Mouse (Mus musculus): ENCODE data around the gene Exoc8. TPM values are rescaled to one million over a fixed set of nuclear protein-coding genes. Genes with fewer than 3 reads are reported as not detected.

Gene Exoc8
- polyA plus RNA-seq, 1 experiment from 2014 or later = 8.9 TPM

DNA sequence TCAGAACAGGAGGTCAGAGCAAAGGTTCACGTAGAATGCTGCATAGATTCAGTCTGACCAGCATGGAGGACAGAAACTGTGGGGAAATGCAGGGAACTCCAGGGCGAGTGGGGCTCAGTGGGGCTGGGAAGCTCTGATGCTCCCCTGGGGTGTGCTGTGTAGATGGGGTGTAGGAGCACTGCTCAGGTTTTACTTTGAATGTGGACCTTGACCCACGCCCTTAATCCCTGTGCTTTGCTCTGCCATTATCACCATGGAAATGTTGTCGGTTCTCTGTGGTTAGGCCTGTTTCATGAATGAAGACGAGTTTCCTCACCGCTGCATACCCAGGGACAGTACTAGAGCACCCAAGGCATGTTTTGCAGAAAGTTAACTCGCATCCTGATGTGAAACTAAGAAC lies 26.0 kb downstream of the Exoc8 start:
- H3K4me3 ChIP-seq (ENCODE audit: low read depth, low read length) = no peak overlapping the region
- no peak overlapping the region for H3K4me2 ChIP-seq (replicated peaks; ENCODE audit: low read depth, low read length)
- 89% methylated on average over 7 of the region's 7 CpGs for WGBS
- H3K27me3 ChIP-seq (ENCODE audit: control insufficient read depth, insufficient read depth, low read length) = no peaks in the 10 kb centered on the region
- ATAC-seq (ENCODE audit: insufficient number of reproducible peaks, insufficient read depth, low FRiP score, low read depth) = no peak
- no peaks in the 10 kb centered on the region for H3K4me1 ChIP-seq (ENCODE audit: control insufficient read depth, insufficient read depth, low read length)
- H3K9me3 ChIP-seq (ENCODE audit: control insufficient read depth, low read depth, low read length) = no peaks in the 10 kb centered on the region
- H3K9ac ChIP-seq (replicated peaks; ENCODE audit: low read depth, low read length) = no peak overlapping the region
- peaks cover 43% of the 10 kb centered on the region for H3K36me3 ChIP-seq (ENCODE audit: control insufficient read depth, insufficient read depth, low read length)
- H3K27ac ChIP-seq (ENCODE audit: low read length) = no peak overlapping the region

DNA sequence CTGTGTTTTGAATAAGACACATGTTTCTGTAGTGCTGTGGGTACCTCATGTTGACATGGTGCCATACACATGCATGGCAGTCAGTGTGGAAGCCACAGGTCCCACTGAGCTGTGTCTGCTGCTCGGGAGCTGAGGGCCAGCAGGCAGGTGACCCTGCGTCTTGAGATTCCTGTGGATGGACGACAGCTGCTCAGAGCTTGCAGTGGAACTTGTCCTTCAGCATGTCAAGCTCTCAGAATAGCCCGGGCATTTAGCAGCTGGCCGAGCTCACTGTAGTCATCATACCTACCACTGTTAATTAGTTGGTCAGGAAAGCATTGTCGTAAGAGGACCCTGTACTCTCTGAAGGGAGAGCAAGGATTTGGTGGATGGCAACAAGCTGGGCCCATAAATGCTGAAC lies 27.8 kb downstream of the Exoc8 start:
- no peaks in the 10 kb centered on the region for H3K9me3 ChIP-seq (ENCODE audit: control insufficient read depth, low read depth, low read length)
- H3K27ac ChIP-seq (ENCODE audit: low read length) = no peak overlapping the region
- no peak for ATAC-seq (ENCODE audit: insufficient number of reproducible peaks, insufficient read depth, low FRiP score, low read depth)
- no peak overlapping the region for H3K4me2 ChIP-seq (replicated peaks; ENCODE audit: low read depth, low read length)
- no peaks in the 10 kb centered on the region for H3K27me3 ChIP-seq (ENCODE audit: control insufficient read depth, insufficient read depth, low read length)
- no peak overlapping the region for H3K9ac ChIP-seq (replicated peaks; ENCODE audit: low read depth, low read length)
- peaks cover 29% of the 10 kb centered on the region for H3K36me3 ChIP-seq (ENCODE audit: control insufficient read depth, insufficient read depth, low read length)
- 63% methylated on average over 6 of the region's 6 CpGs for WGBS
- H3K4me3 ChIP-seq (ENCODE audit: low read depth, low read length) = no peak overlapping the region
- H3K4me1 ChIP-seq (ENCODE audit: control insufficient read depth, insufficient read depth, low read length) = no peaks in the 10 kb centered on the region

DNA sequence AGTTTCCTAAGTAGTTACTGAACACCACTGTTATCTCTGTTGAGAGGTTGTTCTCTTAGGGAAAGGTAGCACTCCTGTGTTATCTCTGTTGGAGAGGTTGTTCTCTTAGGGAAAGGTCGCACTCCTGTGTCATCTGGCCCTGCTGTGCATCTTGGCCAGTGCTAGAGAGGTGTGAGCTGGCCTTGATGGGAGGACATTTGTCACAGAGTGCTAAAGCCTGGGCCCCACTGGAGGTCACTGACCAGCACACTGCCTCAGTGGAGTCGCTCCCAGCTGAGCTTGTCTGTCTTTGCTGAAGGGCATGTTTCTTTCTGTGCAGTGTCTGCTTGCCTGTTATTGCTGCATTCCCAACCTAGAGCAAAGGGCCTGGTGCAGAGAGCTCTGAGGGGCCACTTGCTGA lies 30.4 kb downstream of the Exoc8 start:
- Histone ChIP-seq H3K27me3 (ENCODE audit: control insufficient read depth, insufficient read depth, low read length) (no peaks in the 10 kb centered on the region), H3K9me3 (ENCODE audit: control insufficient read depth, low read depth, low read length) (no peaks in the 10 kb centered on the region), H3K4me2 (replicated peaks; ENCODE audit: low read depth, low read length) (no peak overlapping the region), H3K36me3 (ENCODE audit: control insufficient read depth, insufficient read depth, low read length) (peaks cover 5% of the 10 kb centered on the region), H3K27ac (ENCODE audit: low read length) (no peak overlapping the region), H3K4me1 (ENCODE audit: control insufficient read depth, insufficient read depth, low read length) (0 out of 2 replicates have a peak, but pooled peaks cover 3% of the 10 kb centered on the region), H3K4me3 (ENCODE audit: low read depth, low read length) (no peak overlapping the region), H3K9ac (replicated peaks; ENCODE audit: low read depth, low read length) (no peak overlapping the region)
- 60% methylated on average over 2 of the region's 2 CpGs for WGBS
- no peak for ATAC-seq (ENCODE audit: insufficient number of reproducible peaks, insufficient read depth, low FRiP score, low read depth)

DNA sequence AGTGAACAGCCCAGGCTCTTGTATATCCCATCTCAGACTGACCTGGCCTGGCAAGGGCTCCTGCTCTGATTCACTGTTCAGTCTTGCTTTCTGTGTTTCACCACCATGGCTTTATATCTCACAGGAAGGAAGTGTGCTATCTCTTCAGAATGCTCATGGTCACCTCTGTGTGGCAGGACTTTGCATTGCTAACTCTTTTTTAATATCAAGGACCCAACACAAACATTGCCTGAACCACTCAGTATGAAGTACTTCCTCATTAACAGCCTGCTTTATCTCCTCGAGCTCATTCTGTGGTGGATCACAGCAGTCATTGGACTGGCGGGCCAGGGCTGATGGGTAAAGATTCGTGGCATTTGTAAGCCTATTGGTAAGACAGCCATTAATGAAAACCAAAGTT lies 30.8 kb downstream of the Exoc8 start:
- ATAC-seq (ENCODE audit: insufficient number of reproducible peaks, insufficient read depth, low FRiP score, low read depth) = no peak
- Histone ChIP-seq H3K4me2 (replicated peaks; ENCODE audit: low read depth, low read length) (no peak overlapping the region), H3K4me1 (ENCODE audit: control insufficient read depth, insufficient read depth, low read length) (0 out of 2 replicates have a peak, but pooled peaks cover 3% of the 10 kb centered on the region), H3K9me3 (ENCODE audit: control insufficient read depth, low read depth, low read length) (no peaks in the 10 kb centered on the region), H3K36me3 (ENCODE audit: control insufficient read depth, insufficient read depth, low read length) (0 out of 2 replicates have a peak, but pooled peaks cover under 1% of the 10 kb centered on the region), H3K4me3 (ENCODE audit: low read depth, low read length) (no peak overlapping the region), H3K27me3 (ENCODE audit: control insufficient read depth, insufficient read depth, low read length) (no peaks in the 10 kb centered on the region), H3K9ac (replicated peaks; ENCODE audit: low read depth, low read length) (no peak overlapping the region), H3K27ac (ENCODE audit: low read length) (no peak overlapping the region)
- 74% methylated on average over 3 of the region's 3 CpGs for WGBS

DNA sequence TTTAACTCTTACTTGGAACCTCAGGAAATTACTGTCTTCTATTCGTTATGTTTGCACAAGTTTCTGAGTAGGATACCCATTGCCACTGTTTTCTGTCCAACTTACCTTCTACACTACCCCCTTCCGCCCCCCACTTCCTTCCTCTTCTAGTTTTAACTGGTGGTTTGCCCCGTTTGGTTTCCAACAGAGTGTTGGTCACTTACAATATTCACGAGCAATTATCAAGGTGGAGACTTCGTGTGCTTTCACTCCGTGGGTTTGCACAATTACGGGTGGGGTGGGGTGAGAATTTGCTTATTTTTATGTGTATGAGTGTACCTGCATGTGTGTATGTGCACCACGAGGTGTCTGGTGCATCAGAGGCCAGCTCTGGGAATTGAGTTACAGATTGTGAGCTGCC lies 33.8 kb downstream of the Exoc8 start:
- H3K9ac ChIP-seq (replicated peaks; ENCODE audit: low read depth, low read length) = peak overlapping the region; percentile 95
- no peaks in the 10 kb centered on the region for H3K27me3 ChIP-seq (ENCODE audit: control insufficient read depth, insufficient read depth, low read length)
- H3K4me3 ChIP-seq (ENCODE audit: low read depth, low read length) = peak overlapping the region; percentile 96
- H3K27ac ChIP-seq (ENCODE audit: low read length) = peak overlapping the region; percentile 92; the same call in 1 of the 2 replicates
- no peaks in the 10 kb centered on the region for H3K9me3 ChIP-seq (ENCODE audit: control insufficient read depth, low read depth, low read length)
- H3K4me1 ChIP-seq (ENCODE audit: control insufficient read depth, insufficient read depth, low read length) = 0 out of 2 replicates have a peak, but pooled peaks cover 3% of the 10 kb centered on the region
- peak overlapping the region; percentile 83 for H3K4me2 ChIP-seq (replicated peaks; ENCODE audit: low read depth, low read length)
- WGBS = 14% methylated on average over 8 of the region's 8 CpGs
- peaks cover 21% of the 10 kb centered on the region for H3K36me3 ChIP-seq (ENCODE audit: control insufficient read depth, insufficient read depth, low read length)
- no peak for ATAC-seq (ENCODE audit: insufficient number of reproducible peaks, insufficient read depth, low FRiP score, low read depth)

DNA sequence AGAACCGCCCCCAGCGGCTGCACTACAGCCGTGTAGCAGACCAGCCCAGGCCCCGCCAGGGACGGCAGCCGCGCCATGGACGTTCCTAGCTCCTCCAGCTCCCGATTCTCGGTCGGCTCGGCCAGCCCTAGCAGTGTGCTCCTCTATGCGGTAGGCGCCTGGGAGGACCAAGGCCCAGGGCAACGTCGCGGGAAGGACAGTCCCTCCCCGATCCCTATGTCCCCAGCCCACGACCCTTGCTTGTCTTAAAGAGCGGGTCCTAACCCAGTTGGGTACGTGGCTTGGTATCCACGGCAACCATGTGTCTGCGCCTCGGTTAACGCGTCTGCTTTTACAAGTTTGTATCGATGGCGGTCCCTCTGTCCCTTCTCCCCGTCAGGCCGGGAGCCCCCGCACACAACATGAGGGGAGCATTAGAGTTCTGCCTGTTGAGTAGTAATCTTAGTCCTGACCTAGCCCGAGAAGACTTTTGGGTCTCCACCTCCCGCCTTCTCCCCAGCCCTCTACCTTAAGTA lies 34.3 kb downstream of the Exoc8 start:
- Histone ChIP-seq H3K36me3 (ENCODE audit: control insufficient read depth, insufficient read depth, low read length) (peaks cover 25% of the 10 kb centered on the region), H3K9ac (replicated peaks; ENCODE audit: low read depth, low read length) (peak overlapping the region; percentile 95), H3K4me2 (replicated peaks; ENCODE audit: low read depth, low read length) (peak overlapping the region; percentile 83), H3K27me3 (ENCODE audit: control insufficient read depth, insufficient read depth, low read length) (no peaks in the 10 kb centered on the region), H3K27ac (ENCODE audit: low read length) (peak overlapping the region; percentile 92), H3K4me3 (ENCODE audit: low read depth, low read length) (peak overlapping the region; percentile 96), H3K9me3 (ENCODE audit: control insufficient read depth, low read depth, low read length) (no peaks in the 10 kb centered on the region), H3K4me1 (ENCODE audit: control insufficient read depth, insufficient read depth, low read length) (0 out of 2 replicates have a peak, but pooled peaks cover 3% of the 10 kb centered on the region)
- peak; percentile 70; the same call in 1 of the 2 replicates for ATAC-seq (ENCODE audit: insufficient number of reproducible peaks, insufficient read depth, low FRiP score, low read depth)
- WGBS = 0% methylated on average over 31 of the region's 33 CpGs

DNA sequence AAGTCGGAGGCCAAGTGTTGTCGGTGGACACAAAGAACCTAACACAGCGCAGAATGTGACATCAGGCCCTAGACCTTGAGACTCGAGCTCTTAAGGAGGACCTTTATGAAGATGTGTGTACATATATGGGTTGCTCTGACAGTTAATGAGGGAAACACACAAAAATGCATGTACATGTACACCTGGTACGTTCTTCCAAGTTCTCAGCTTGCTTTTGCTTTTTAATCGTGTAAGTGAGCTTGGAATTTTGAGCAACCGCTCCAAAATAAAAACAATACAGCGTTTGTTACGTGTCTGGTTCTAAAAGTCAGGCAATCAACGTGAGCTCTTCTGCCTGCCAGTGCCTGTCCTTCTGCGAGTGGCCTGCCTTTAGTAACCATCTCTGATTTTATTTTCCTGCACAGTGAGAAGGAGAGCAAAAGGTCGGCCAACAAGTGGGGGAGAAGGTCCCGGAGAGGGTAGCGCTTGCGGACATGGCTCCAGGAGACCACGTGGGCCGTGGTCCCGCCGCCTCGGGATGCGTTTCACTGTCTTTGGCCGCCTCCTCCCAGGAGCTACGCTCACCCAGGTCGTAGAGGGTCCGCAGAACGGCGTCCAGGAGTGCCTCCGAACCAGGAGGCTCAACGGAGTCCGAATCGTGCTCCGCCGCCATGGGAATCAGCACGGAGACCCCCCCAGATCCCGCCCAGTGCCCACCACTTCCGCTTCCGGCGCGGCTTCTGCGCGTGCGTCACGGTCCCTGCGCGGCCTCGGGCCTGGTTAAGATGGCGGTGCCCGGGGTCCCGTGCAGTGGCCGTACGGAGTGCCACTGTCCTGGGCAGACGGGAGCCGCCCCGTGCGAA lies 35.0 kb downstream of the Exoc8 start, which contains the start of the genes Gnpat and 2810004N23Rik:
Gene Gnpat, plus strand, starts transcription at position 713 of the 842 bp plus-strand sequence.
Gene 2810004N23Rik, minus strand, starts transcription at position 800 of the 842 bp plus-strand sequence.
- under 1% methylated on average over 55 of the region's 55 CpGs for WGBS
- H3K36me3 ChIP-seq (ENCODE audit: control insufficient read depth, insufficient read depth, low read length) = peaks cover 32% of the 10 kb centered on the region
- H3K4me1 ChIP-seq (ENCODE audit: control insufficient read depth, insufficient read depth, low read length) = 0 out of 2 replicates have a peak, but pooled peaks cover 3% of the 10 kb centered on the region
- H3K27ac ChIP-seq (ENCODE audit: low read length) = peak within 1 kb of the TSS; percentile 92
- peak within 1 kb of the TSS; percentile 95 for H3K9ac ChIP-seq (replicated peaks; ENCODE audit: low read depth, low read length)
- H3K27me3 ChIP-seq (ENCODE audit: control insufficient read depth, insufficient read depth, low read length) = no peaks in the 10 kb centered on the region
- peak; percentile 96 for ATAC-seq (ENCODE audit: insufficient number of reproducible peaks, insufficient read depth, low FRiP score, low read depth)
- peak within 1 kb of the TSS; percentile 96 for H3K4me3 ChIP-seq (ENCODE audit: low read depth, low read length)
- H3K9me3 ChIP-seq (ENCODE audit: control insufficient read depth, low read depth, low read length) = no peaks in the 10 kb centered on the region
- peak within 1 kb of the TSS; percentile 83 for H3K4me2 ChIP-seq (replicated peaks; ENCODE audit: low read depth, low read length)

DNA sequence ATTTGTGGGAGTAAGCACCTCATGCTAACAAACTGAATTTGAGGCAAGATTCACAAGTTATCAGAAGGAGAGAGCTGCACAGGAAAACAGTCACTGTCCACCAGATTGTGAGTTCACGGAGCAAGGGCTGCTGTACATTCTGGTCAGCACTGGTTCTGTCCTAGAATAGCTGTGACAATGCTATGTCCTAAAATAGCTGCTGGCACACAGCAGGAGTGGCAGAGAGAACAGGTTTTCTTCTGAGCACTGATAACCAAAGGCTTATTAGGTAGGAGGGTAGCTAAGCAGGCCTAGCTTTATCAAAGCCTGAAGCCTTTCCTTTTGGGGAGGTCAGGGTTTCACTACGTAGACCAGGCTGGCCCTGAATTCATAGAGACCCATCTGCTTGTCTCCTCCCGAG lies 37.3 kb downstream of the Exoc8 start:
- no peak for ATAC-seq (ENCODE audit: insufficient number of reproducible peaks, insufficient read depth, low FRiP score, low read depth)
- 91% methylated on average over 3 of the region's 3 CpGs for WGBS
- peaks cover 43% of the 10 kb centered on the region for H3K36me3 ChIP-seq (ENCODE audit: control insufficient read depth, insufficient read depth, low read length)
- no peaks in the 10 kb centered on the region for H3K27me3 ChIP-seq (ENCODE audit: control insufficient read depth, insufficient read depth, low read length)
- peaks cover 3% of the 10 kb centered on the region; the same call in 1 of the 2 replicates for H3K9me3 ChIP-seq (ENCODE audit: control insufficient read depth, low read depth, low read length)
- 0 out of 2 replicates have a peak, but pooled peaks cover 3% of the 10 kb centered on the region for H3K4me1 ChIP-seq (ENCODE audit: control insufficient read depth, insufficient read depth, low read length)
- no peak overlapping the region for H3K9ac ChIP-seq (replicated peaks; ENCODE audit: low read depth, low read length)
- no peak overlapping the region for H3K4me2 ChIP-seq (replicated peaks; ENCODE audit: low read depth, low read length)
- H3K4me3 ChIP-seq (ENCODE audit: low read depth, low read length) = no peak overlapping the region
- no peak overlapping the region for H3K27ac ChIP-seq (ENCODE audit: low read length)
